13 mouse cellular contexts compared by ENCODE assay signal in genomic region chr17:88113015-88113882, GRCm38 (mm10). TPM values are rescaled to one million over a fixed set of nuclear protein-coding genes. Genes with fewer than 3 reads are reported as not detected.
DNase-seq lines count a peak whose midpoint lies in the region; ATAC-seq lines count a peak whose summit lies in the region.
"Had no signal": no experiment of that assay in that cellular context is flagged by ENCODE, and none has a peak within 500 bp of the region (broad histone marks: within the 10 kb centered on the region; RNA-seq: fewer than 3 reads in every experiment).

No protein-coding gene starts in this region.

- peak; percentile 71 for ATAC-seq in megakaryocyte, adult 5-6 weeks (ENCODE audit: poor library complexity, severe bottlenecking)
- ATAC-seq: forebrain, embryonic 13.5 days; hindbrain, postnatal 0 days had no signal

- intact Hi-C loops in heart, postnatal 10 days (cut with DNase I): no loop called here

- DNase-seq in heart, adult 11 months: peak; percentile 91
- no peak for DNase-seq in heart, postnatal 10 days
- peak; percentile 27 for DNase-seq in thymus, postnatal 0 days (ENCODE audit: low spot score)
- no peak for DNase-seq in thymus, postnatal 36 days
- DNase-seq in embryo, embryonic 10.5 days (ENCODE audit: low spot score): no peak
- DNase-seq in adrenal gland, postnatal 10 days: no peak
- DNase-seq in adrenal gland, adult 8-10 months: no peak
- DNase-seq: cerebellum, adult 2 months; gastrocnemius, postnatal 10 days; kidney, postnatal 25 days had no signal

RNA-seq across cellular contexts. Expression of gene Fbxo11, which starts 48.2 kb away (rescaled TPM):
- 10 to 100 TPM; 46.0 to 49.3 TPM for total RNA-seq in heart, postnatal 10 days (2021)
- 11.9 and 16.8 TPM in 2 replicates for polyA plus RNA-seq in thymus, postnatal 0 days (2015; fragmentation: Nextera tagmentation; extraction: Ambion mirVana)
- 43.6 and 45.8 TPM in 2 replicates for total RNA-seq in megakaryocyte, adult 5-6 weeks (2015)
- 30.7 and 41.6 TPM in 2 replicates for total RNA-seq in megakaryocyte, adult 5-6 weeks (2017)
- 10 to 100 TPM; 52.9 to 63.0 TPM for total RNA-seq in adrenal gland, postnatal 10 days (2021)
- total RNA-seq in adrenal gland, adult 8-10 months (2022): 10 to 100 TPM; 56.1 to 65.6 (median 64.3) TPM

Comparison
In these comparisons a context has a peak if more than half of its experiments do, and no peak if none do; other contexts are left out.
1. DNase-seq: peak in heart, adult 11 months (single experiment) and thymus, postnatal 0 days (single experiment); none in heart, postnatal 10 days (0 of 2), thymus, postnatal 36 days (0 of 2), embryo, embryonic 10.5 days (single experiment), adrenal gland, postnatal 10 days (single experiment) and adrenal gland, adult 8-10 months (single experiment).